Mouse (Mus musculus) heart, embryonic 10.5 days (tissue): ENCODE data around the gene Car8. TPM values are rescaled to one million over a fixed set of nuclear protein-coding genes. Genes with fewer than 3 reads are reported as not detected.

ENCODE experiments used
- DNase-seq: peaks from one replicate; pipeline ENCODE4 v3.0.0-alpha.2; 2017; ENCODE audit warnings: low spot score
- H3K27ac ChIP-seq: fragments of 300-500 bp; sonication (generic); 2 replicates; pipeline ENCODE4 v1.5.1; 2016; ENCODE audit warnings: mild to moderate bottlenecking
- H3K27me3 ChIP-seq: fragments of 300-500 bp; sonication (generic); 2 replicates; pipeline ENCODE4 v1.6.1; 2016; ENCODE audit warnings: mild to moderate bottlenecking; ENCODE audit not compliant: poor library complexity, insufficient read depth, severe bottlenecking
- H3K36me3 ChIP-seq: fragments of 300-500 bp; sonication (generic); 2 replicates; pipeline ENCODE4 v1.6.1; 2016; ENCODE audit warnings: mild to moderate bottlenecking, moderate library complexity
- H3K4me1 ChIP-seq: fragments of 300-500 bp; sonication (generic); 2 replicates; pipeline ENCODE4 v1.6.1; 2016; ENCODE audit warnings: mild to moderate bottlenecking
- H3K4me3 ChIP-seq: fragments of 300-500 bp; sonication (generic); 2 replicates; pipeline ENCODE4 v1.5.1; 2016; ENCODE audit warnings: mild to moderate bottlenecking, moderate library complexity
- H3K9me3 ChIP-seq: fragments of 300-500 bp; sonication (generic); 2 replicates; pipeline ENCODE4 v1.6.1; 2016; ENCODE audit warnings: mild to moderate bottlenecking, moderate library complexity
- WGBS: fragments of 180-500 bp; shearing (Covaris S2); methylation state at CpG from one replicate; pipeline ENCODE4 v1.1.7; 2016; 5-methylcytosine and 5-hydroxymethylcytosine counted together
- polyA plus RNA-seq: library from polyadenylated mRNA; unstranded; fragments of >200 nt; fragmentation: Nextera tagmentation; extraction: Ambion mirVana; gene quantifications from 2 replicates; pipeline ENCODE4 v1.2.1, GENCODE M21; 2016

The Car8 gene
- polyA plus RNA-seq, 1 experiment from 2014 or later: 4.5 TPM

DNA sequence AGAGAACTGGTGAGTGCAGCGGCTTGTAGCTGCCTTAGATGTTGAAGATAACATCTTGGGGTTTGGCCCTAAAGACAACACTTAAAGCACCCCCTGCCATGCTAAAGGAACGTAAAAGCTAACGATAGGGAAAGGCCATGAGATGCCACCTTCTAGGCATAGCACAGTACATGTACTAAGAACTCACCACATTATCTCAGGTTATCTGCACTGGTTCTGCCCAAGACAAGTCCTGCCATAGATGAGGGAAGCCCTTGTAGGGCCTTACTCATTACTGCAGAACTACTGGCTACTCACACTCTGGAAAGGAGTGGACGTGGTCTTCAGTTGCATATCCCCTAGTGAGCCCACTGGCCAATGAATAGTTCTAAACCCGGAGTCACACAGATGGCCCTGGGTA, 21.6 kb downstream of the Car8 start:
- H3K9me3 ChIP-seq: no peaks in the 10 kb centered on the region
- WGBS: 51% methylated on average over 5 of the region's 5 CpGs
- no peak overlapping the region for H3K4me3 ChIP-seq
- peaks cover 20% of the 10 kb centered on the region for H3K4me1 ChIP-seq
- H3K27me3 ChIP-seq: no peaks in the 10 kb centered on the region
- no peak for DNase-seq
- peak overlapping the region; percentile 13; the same call in 1 of the 2 replicates for H3K27ac ChIP-seq
- no peaks in the 10 kb centered on the region for H3K36me3 ChIP-seq

DNA sequence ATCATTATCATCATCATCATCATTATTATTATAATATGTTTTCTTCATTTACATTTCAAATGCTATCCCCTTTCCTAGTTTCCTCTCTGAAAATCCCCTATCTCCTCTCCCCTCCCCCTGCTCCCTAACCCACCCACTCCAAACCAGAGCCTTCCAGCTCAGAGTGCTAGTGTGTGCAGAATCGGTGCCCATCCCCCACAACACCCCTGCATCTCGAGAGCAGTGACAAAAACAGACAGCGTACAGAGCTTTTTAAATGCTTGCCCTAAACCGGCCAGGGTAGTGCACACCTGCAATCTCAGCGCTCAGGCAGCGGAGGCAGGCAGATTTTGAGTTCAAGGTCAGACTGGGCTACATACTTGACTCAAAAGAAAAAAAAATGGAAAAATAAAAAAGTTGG, 22.3 kb downstream of the Car8 start:
- Histone ChIP-seq H3K27ac (no peak overlapping the region), H3K9me3 (no peaks in the 10 kb centered on the region), H3K4me3 (no peak overlapping the region), H3K27me3 (no peaks in the 10 kb centered on the region), H3K4me1 (peaks cover 20% of the 10 kb centered on the region), H3K36me3 (no peaks in the 10 kb centered on the region)
- WGBS: 28% methylated on average over 6 of the region's 6 CpGs
- DNase-seq: no peak

DNA sequence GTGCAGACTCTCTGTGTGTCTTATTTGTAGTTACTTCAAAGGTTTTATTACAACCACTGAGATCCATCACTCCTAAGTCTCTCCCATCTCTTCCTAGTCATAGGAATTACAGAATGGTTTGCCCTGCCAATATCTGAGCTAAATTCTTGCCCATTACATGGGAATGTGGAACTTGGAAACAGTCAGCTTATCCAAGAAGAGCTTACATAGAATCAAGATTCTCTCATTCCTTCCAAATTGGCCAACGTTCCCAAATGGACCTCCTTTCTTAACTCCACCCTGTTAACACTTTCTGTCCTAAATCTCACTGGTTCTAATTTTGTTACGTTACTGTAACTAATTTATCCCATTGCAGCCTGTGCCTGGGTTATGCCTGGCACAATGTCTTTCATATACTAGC, 25.2 kb downstream of the Car8 start:
- Histone ChIP-seq H3K27ac (no peak overlapping the region), H3K9me3 (no peaks in the 10 kb centered on the region), H3K4me1 (peaks cover 17% of the 10 kb centered on the region), H3K36me3 (0 out of 2 replicates have a peak, but pooled peaks cover 4% of the 10 kb centered on the region), H3K4me3 (no peak overlapping the region), H3K27me3 (no peaks in the 10 kb centered on the region)
- DNase-seq: no peak
- WGBS: 70% methylated on average over 2 of the region's 2 CpGs

DNA sequence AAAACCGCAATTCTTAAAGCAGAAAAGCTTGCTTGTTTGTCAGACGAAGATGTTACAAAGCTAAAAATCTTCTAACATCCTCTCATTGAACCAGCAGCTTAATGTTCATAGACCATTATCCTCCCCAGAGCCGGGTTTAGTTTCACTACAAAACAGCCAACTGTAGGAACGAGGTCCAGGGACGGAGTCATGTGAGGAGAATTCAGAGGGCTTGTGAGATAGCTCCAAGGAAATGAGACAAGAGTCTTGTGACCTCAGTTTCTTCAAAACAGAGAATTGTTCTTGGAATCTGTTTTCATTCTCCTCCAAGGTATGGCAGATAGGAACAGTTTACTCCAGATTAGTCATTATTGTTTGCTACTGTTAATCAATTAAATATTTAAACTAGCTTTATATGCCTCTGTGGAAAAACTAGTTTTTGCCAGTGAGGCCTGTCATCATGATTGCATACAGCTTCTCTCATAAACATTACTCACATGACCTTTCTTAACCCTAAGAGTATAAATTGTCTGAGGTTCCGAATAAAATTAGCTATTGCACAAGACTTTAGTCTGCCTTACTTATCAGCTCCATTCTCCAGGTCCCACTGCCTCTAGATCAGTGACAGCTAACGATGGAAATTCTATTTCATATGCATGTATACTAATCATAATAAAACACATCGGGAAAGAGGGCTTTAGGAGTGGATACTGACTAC, 25.8 kb downstream of the Car8 start:
- peaks cover 17% of the 10 kb centered on the region for H3K4me1 ChIP-seq
- no peaks in the 10 kb centered on the region for H3K9me3 ChIP-seq
- no peak overlapping the region for H3K4me3 ChIP-seq
- no peaks in the 10 kb centered on the region for H3K27me3 ChIP-seq
- whole genome bisulfite sequencing: 60% methylated on average over 8 of the region's 8 CpGs
- no peak overlapping the region for H3K27ac ChIP-seq
- no peak for DNase-seq
- 0 out of 2 replicates have a peak, but pooled peaks cover 4% of the 10 kb centered on the region for H3K36me3 ChIP-seq

DNA sequence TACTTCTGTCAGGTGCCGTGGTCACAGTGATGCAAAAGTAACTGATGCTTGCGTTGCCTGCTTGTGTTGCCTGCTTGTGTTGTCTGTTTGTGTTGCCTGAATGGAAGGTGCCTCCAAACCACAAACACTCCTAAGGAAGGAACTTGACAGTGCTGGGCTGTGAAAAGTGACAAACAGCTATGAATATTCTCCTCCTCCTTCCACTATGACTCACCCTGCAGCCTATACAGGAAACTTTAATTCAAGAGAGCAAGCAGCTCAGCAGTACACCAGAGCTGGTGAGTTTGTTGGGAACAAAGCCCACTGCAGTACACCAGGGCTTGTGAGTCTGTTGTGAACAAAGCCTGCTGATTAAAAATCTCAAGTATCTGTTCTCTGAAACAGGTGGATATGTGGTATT, 28.4 kb downstream of the Car8 start:
- no peaks in the 10 kb centered on the region for H3K27me3 ChIP-seq
- H3K4me3 ChIP-seq: no peak overlapping the region
- DNase-seq: no peak
- no peak overlapping the region for H3K27ac ChIP-seq
- whole genome bisulfite sequencing: 89% methylated on average over 2 of the region's 2 CpGs
- H3K4me1 ChIP-seq: 0 out of 2 replicates have a peak, but pooled peaks cover 8% of the 10 kb centered on the region
- no peaks in the 10 kb centered on the region for H3K9me3 ChIP-seq
- H3K36me3 ChIP-seq: 0 out of 2 replicates have a peak, but pooled peaks cover 4% of the 10 kb centered on the region

DNA sequence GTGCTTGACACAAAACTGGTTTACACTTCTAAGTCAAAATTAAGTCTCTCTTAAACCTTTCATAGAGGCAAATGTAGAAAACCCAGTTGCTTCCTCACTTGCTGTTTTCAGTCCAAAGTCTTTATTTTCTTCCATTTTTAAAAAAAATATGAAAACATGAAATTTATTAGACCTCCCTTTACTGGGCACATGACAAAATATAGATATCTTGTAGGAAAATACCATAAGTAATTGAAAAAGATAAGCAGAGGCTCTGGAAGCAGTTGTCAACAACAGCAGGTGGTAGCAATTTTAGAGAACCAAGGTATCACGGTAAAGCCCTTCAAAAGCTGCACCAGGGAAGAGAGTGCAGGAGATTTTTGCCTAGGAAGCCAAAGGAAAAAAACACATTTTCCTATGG, 30.9 kb downstream of the Car8 start:
- H3K36me3 ChIP-seq: 0 out of 2 replicates have a peak, but pooled peaks cover 4% of the 10 kb centered on the region
- no peaks in the 10 kb centered on the region for H3K9me3 ChIP-seq
- H3K27ac ChIP-seq: no peak overlapping the region
- no peaks in the 10 kb centered on the region for H3K27me3 ChIP-seq
- no peak for DNase-seq
- no peak overlapping the region for H3K4me3 ChIP-seq
- WGBS: 33% methylated on average over 1 of the region's 1 CpGs
- 0 out of 2 replicates have a peak, but pooled peaks cover 8% of the 10 kb centered on the region for H3K4me1 ChIP-seq

DNA sequence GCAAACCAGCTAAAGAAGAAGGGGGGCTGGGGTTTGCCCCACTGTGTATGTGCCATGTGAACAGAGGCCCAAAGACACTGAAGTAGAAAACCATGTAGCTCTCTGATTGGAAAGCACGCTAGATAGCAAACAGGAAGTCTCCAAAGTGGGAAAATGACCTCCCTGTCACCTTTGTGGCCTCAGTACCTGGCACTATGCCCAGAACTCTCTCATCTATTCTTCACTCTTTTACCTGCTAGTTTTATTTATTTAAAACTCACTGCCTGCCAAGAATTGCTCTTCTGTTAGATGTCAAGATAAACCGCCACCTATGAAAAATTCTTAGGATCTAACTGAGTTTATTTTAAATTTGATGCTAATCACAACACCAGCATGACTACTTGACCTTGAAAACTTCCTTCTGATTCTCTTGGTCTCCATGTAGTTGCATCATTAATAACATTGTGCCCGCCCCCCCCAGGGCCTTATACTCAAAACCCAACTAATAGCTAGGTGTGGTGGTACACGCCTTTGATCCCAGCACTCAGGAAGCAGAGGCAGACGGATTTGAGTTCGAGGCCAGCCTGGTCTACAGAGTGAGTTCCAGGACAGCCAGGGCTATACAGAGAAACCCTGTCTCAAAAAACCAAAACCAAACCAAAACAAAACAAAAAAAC, 31.8 kb downstream of the Car8 start:
- 69% methylated on average over 6 of the region's 6 CpGs for WGBS
- no peak for DNase-seq
- H3K36me3 ChIP-seq: 0 out of 2 replicates have a peak, but pooled peaks cover 4% of the 10 kb centered on the region
- H3K4me1 ChIP-seq: 0 out of 2 replicates have a peak, but pooled peaks cover 8% of the 10 kb centered on the region
- no peak overlapping the region for H3K4me3 ChIP-seq
- H3K27ac ChIP-seq: no peak overlapping the region
- no peaks in the 10 kb centered on the region for H3K27me3 ChIP-seq
- H3K9me3 ChIP-seq: no peaks in the 10 kb centered on the region

DNA sequence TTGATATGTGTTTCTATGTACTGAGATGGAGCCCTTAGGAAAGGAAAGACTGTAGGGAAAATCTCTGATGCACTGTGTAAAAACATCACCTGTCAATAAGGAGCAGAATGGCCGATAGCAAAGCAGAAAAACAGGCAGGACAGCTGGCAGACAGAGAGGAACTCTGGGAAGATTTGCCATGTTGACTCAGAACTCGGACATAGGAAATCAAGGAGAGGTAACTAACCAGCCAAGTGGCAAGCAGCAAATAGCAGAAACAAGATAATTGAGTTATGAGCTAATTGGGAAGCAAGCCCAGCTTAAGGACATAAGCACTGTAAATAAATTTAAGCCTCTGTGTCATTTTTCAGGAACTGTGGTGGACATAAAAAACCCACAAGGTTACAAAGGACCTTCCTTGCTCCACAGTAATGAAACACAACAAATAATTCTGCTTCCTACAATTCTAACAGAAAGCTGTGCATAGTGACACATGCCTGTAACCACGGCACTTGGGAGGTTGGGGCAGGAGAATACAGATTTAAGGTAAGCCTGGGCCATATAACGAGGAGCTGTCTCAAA, 33.7 kb downstream of the Car8 start:
- Histone ChIP-seq H3K36me3 (0 out of 2 replicates have a peak, but pooled peaks cover 2% of the 10 kb centered on the region), H3K4me3 (no peak overlapping the region), H3K4me1 (peaks cover 13% of the 10 kb centered on the region), H3K27me3 (no peaks in the 10 kb centered on the region), H3K27ac (no peak overlapping the region), H3K9me3 (no peaks in the 10 kb centered on the region)
- WGBS: 68% methylated on average over 4 of the region's 4 CpGs
- no peak for DNase-seq

DNA sequence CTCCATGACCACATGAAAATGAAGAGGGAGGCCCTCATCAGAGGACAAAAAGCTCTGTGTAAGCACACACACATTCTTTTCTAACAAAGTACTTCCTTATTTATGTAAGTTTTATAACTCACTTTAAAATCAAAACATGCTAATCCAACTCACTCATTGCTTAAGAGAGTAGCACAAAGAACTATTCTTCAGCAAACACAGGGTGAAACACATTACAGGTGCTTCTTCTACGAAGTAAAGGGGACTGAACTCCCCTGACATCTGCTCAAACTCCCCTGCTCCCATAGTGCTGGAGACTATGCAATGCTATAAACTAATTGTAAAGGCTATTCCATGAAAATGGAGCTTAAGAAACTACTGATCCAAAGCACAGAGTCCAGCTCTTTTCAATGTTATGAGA, 35.5 kb downstream of the Car8 start:
- Histone ChIP-seq H3K27ac (no peak overlapping the region), H3K27me3 (no peaks in the 10 kb centered on the region), H3K4me1 (peaks cover 28% of the 10 kb centered on the region), H3K9me3 (no peaks in the 10 kb centered on the region), H3K4me3 (no peak overlapping the region), H3K36me3 (no peaks in the 10 kb centered on the region)
- DNase-seq: no peak
- 59% methylated on average over 1 of the region's 1 CpGs for WGBS

DNA sequence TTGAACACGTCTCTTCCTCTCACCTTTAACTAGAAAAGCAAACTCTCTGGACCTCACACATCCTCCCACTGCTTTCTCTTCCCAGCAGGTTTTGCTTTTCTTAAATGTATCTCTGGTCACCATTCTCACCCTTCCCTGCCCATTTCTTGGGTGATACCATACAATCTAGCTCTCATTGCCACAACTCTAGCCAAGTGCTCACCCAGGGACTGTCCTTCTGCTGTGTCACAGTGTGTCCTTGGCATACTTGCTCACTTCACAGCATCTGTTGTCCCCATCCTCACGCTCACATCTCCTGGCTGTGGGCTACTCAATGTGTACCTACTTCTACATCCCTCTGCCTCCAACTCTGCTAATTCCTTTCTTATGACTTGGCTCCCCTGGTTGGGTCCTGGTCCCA, 37.2 kb downstream of the Car8 start:
- Histone ChIP-seq H3K4me1 (peaks cover 22% of the 10 kb centered on the region), H3K4me3 (no peak overlapping the region), H3K27me3 (no peaks in the 10 kb centered on the region), H3K36me3 (no peaks in the 10 kb centered on the region), H3K27ac (no peak overlapping the region), H3K9me3 (no peaks in the 10 kb centered on the region)
- WGBS: 81% methylated on average over 2 of the region's 2 CpGs
- no peak for DNase-seq

DNA sequence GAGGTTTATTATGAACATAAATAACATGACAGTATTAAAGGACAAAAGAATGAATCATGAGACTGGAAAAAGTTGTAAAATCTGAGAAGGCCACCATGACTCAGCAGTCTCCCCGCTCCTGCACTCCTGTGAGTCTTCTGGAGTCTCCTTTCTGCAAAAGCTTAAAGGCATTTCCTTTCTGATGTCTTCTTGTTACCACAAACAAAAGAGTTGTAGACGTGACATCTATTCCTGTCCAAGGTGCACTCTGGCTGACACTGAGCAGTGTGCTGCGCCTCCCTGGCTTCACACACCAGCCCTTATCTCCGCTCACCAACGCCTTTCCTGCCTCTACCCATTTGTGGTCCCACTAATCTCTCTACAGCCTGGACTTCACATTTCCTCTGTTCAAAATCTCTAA, 38.8 kb downstream of the Car8 start:
- H3K36me3 ChIP-seq: no peaks in the 10 kb centered on the region
- H3K27me3 ChIP-seq: no peaks in the 10 kb centered on the region
- DNase-seq: no peak
- 23% methylated on average over 5 of the region's 5 CpGs for WGBS
- H3K4me3 ChIP-seq: no peak overlapping the region
- peaks cover 20% of the 10 kb centered on the region for H3K4me1 ChIP-seq
- no peaks in the 10 kb centered on the region for H3K9me3 ChIP-seq
- H3K27ac ChIP-seq: peak overlapping the region; percentile 18; the same call in 1 of the 2 replicates

DNA sequence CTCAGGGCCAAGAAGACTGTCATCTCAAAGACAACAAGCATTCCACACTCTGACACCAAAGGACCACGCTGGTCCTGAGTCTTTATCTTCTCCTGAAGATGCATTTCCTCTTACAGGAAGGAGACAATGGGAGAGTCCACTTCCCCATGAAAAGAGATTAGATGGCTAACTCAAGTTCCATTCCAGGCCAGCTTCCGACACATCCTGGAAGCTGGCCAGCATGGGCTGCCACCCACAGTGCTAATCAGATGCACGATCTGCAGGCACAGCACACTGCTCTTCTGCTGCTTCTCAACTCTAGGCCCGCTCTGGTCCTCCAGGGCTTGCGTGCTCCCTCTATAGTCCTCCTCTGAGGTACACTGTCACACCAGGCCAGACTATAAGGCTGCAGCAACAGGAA, 40.8 kb downstream of the Car8 start:
- no peak for DNase-seq
- no peaks in the 10 kb centered on the region for H3K27me3 ChIP-seq
- H3K9me3 ChIP-seq: no peaks in the 10 kb centered on the region
- no peak overlapping the region for H3K27ac ChIP-seq
- peaks cover 20% of the 10 kb centered on the region for H3K4me1 ChIP-seq
- no peak overlapping the region for H3K4me3 ChIP-seq
- H3K36me3 ChIP-seq: no peaks in the 10 kb centered on the region
- WGBS: 46% methylated on average over 5 of the region's 5 CpGs

DNA sequence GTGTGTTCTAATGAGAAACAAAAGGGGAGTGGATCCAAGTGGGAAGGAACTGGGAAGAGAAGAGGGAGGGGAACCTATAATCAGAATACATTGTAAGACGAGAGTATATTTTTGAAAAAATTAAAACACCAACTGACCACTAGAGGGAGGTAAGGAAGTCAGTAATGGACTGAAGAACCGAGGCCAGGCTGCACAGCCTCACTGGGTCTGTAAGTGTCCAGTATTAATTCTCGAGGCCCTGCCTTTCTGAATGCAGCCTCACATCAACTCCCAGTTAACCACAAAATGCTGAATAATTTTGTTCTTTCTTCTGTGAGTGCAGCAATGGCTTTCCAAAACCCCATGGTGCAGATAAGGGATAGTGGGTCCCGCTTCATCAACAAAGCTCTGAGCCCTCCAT, 48.4 kb downstream of the Car8 start:
- no peaks in the 10 kb centered on the region for H3K36me3 ChIP-seq
- H3K4me1 ChIP-seq: no peaks in the 10 kb centered on the region
- H3K4me3 ChIP-seq: no peak overlapping the region
- no peaks in the 10 kb centered on the region for H3K27me3 ChIP-seq
- H3K27ac ChIP-seq: no peak overlapping the region
- WGBS: 67% methylated on average over 4 of the region's 4 CpGs
- no peaks in the 10 kb centered on the region for H3K9me3 ChIP-seq
- DNase-seq: no peak
